Mouse (Mus musculus): Measurements from ENCODE around the gene 1700123O20Rik.

DNA sequence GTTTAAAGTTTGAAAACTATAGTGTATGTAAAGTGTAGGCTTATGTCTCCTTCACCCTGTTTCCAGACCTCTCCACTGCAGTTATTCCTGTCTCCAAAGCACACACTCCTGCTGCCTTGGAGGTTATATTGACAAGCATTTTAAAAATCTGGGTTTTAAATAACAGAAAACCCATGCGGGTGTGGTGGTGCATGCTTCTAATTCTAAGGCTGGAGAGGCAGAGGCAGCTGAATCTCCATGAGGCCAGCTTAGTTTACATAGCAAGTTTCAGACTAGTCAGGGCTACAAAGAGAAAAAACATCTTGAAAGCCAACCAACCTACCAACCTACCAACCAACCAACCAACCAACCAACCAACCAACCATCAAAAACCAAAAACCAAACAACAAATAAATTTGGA lies 29.4 kb downstream of the 1700123O20Rik start:
- TF ChIP-seq POLR2A (IDR thresholded peaks at IDR 0.05; ENCODE audit: insufficient read depth, low read depth, low read length) (no peak), CTCF (IDR thresholded peaks at IDR 0.05; ENCODE audit: insufficient read depth, low read depth, low read length) (no peak)

Measured in olfactory bulb, adult 2 months (tissue).